Mouse (Mus musculus) liver, embryonic 14.5 days (tissue): ENCODE measurements around the gene Nomo1.

Experiments used
- CTCF ChIP-seq: IDR thresholded peaks from 2 replicates; pipeline ENCODE4 v1.5.1; 2016; ENCODE audit warnings: antibody characterized with exemption, low read depth, control low read depth
- EP300 ChIP-seq: IDR thresholded peaks from 2 replicates; pipeline ENCODE4 v1.6.1; 2016; ENCODE audit warnings: antibody characterized with exemption, low read depth

DNA sequence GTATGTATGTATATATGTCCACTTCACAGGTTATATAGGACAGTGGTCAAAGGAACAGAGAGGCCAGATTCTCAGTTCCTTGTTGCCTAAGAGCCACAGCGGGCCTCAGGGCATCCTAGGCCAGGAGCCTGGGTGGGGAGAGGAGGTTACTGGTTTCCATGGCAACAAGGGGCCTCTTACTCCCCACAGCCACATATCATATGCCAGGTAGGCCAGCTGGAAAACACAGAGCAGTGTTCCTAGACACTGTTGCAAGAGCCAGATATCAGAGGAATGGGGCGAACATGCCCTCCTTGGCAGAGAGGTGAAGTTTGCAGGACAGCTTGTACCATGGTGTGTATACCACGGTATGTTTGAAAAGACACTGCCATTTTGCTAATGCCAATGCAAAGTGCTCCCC is 79.9 kb downstream of the Nomo1 start:
- TF ChIP-seq CTCF (no peak), EP300 (no peak)
